Mouse (Mus musculus) embryonic facial prominence, embryonic 12.5 days (tissue): ENCODE results near the gene Fam166a. TPM values are rescaled to one million over a fixed set of nuclear protein-coding genes. Genes with fewer than 3 reads are reported as not detected.

Source experiments
- ATAC-seq: fragments of 200-750 bp; cut with Nextera tagmentation; 2 replicates; pipeline ENCODE4 v1.8.0; 2017; ENCODE audit not compliant: insufficient number of reproducible peaks, insufficient read depth, low FRiP score, low TSS enrichment
- H3K27ac ChIP-seq: fragments of 300-500 bp; sonication (generic); 2 replicates; pipeline ENCODE4 v1.5.1; 2016; ENCODE audit warnings: mild to moderate bottlenecking
- H3K27me3 ChIP-seq: fragments of 300-500 bp; sonication (generic); 2 replicates; pipeline ENCODE4 v1.6.1; 2016; ENCODE audit warnings: mild to moderate bottlenecking, moderate library complexity
- H3K36me3 ChIP-seq: fragments of 300-500 bp; sonication (generic); 2 replicates; pipeline ENCODE4 v1.6.1; 2016; ENCODE audit warnings: mild to moderate bottlenecking
- H3K4me1 ChIP-seq: fragments of 300-500 bp; sonication (generic); 2 replicates; pipeline ENCODE4 v1.6.1; 2016
- H3K4me2 ChIP-seq: fragments of 300-500 bp; sonication (generic); replicated peaks from 2 replicates; pipeline ENCODE4 v1.6.1; 2016; ENCODE audit warnings: mild to moderate bottlenecking, moderate library complexity
- H3K4me3 ChIP-seq: fragments of 300-500 bp; sonication (generic); 2 replicates; pipeline ENCODE4 v1.5.1; 2016; ENCODE audit warnings: mild to moderate bottlenecking
- H3K9ac ChIP-seq: fragments of 300-500 bp; sonication (generic); 2 replicates; pipeline ENCODE4 v1.6.1; 2016; ENCODE audit warnings: mild to moderate bottlenecking, moderate library complexity
- H3K9me3 ChIP-seq: fragments of 300-500 bp; sonication (generic); 2 replicates; pipeline ENCODE4 v1.6.1; 2016; ENCODE audit warnings: mild to moderate bottlenecking, moderate library complexity
- WGBS: fragments of 180-500 bp; shearing (Covaris S2); methylation state at CpG from one replicate; pipeline ENCODE4 v1.1.7; 2016; 5-methylcytosine and 5-hydroxymethylcytosine counted together
- polyA plus RNA-seq: library from polyadenylated mRNA; unstranded; fragments of >200 nt; fragmentation: Nextera tagmentation; extraction: Ambion mirVana; gene quantifications from 2 replicates; pipeline ENCODE4 v1.2.1, GENCODE M21; 2016

Gene Fam166a
- polyA plus RNA-seq, 1 experiment from 2014 or later: not detected

GRCm38 (mm10) chr2:25203631-25204214 lies 14.8 kb upstream of the Fam166a start:
- H3K4me2 ChIP-seq: no peak overlapping the region
- no peaks in the 10 kb centered on the region for H3K4me1 ChIP-seq
- 65% methylated on average over 4 of the region's 4 CpGs for WGBS
- no peak for ATAC-seq
- peaks cover 88% of the 10 kb centered on the region for H3K36me3 ChIP-seq
- H3K27ac ChIP-seq: no peak overlapping the region
- H3K9ac ChIP-seq: no peak overlapping the region
- H3K27me3 ChIP-seq: no peaks in the 10 kb centered on the region
- no peaks in the 10 kb centered on the region for H3K9me3 ChIP-seq
- no peak overlapping the region for H3K4me3 ChIP-seq

DNA sequence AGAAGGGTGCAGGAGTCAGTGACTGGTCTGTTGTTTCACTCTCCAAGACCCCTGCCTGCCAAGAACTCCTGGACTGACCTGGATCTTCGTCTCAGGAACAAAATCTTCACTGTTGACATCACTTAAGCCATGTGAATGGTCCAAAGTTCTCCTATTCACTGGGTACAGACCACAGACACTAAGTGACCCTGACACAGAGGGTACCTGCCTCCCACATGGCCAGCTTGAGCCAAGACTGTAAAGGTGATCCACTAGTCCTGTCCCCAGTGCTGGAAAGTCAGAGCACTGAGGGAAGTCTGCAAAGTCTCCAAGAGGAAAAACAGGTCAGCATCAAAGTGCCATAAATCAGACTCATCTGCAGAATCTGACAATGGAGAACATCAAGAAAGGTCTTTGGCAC lies 11.0 kb upstream of the Fam166a start:
- ATAC-seq: no peak

DNA sequence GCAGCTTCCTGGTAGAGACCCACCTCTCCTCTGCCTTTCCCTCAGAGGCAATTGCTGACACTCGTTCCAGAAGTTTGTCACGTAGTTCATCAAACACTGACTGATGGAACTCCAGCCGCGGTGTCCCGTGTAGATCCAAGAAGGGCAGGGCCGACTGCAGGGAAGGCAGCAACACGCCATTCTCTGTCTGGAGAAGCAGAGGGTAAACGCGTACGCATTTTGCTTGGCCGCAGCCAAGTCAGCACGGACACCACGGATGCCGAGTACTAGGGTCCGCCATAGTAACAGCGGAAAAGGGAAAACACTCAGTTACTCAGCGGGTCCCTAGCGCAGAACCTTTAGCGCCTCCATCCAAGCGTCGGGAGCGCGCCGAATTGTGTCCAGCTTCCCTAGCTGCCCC lies 7.9 kb upstream of the Fam166a start:
- under 1% methylated on average over 24 of the region's 24 CpGs for WGBS

More for the DNA sequence above, 11.0 kb upstream of the Fam166a start:
- H3K9ac ChIP-seq: no peak overlapping the region
- H3K4me2 ChIP-seq: no peak overlapping the region
- peaks cover 52% of the 10 kb centered on the region for H3K36me3 ChIP-seq
- no peaks in the 10 kb centered on the region for H3K27me3 ChIP-seq
- no peak overlapping the region for H3K4me3 ChIP-seq
- no peak overlapping the region for H3K27ac ChIP-seq
- 74% methylated on average over 1 of the region's 1 CpGs for WGBS
- H3K4me1 ChIP-seq: peaks cover 11% of the 10 kb centered on the region
- H3K9me3 ChIP-seq: no peaks in the 10 kb centered on the region

DNA sequence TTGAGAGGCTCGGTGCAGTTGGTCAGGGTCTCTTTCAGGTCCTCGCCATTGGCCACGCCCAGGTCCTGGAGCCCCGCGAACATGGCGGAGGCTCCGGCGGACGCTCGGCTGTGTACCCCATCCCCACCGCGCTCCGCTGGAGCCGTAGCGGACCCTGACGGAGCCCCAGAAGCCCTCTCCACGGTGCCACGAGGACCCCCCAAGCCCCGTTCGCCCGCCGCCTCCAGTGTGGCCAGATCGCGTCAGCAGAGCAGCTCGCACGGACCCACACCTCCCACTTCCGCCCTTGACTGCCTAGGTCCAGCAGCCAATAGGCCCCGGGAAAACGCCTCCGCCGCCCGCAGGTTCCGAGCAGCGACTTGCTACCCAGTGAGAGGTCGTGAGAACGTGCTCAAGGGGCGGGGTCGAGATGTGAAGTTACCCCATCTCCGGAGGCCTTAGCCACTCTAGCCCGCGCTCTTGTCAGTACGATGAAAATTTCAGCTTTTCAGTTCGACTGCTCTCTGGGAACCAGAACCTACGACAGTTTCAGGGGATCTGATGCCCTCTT lies 7.3 kb upstream of the Fam166a start, which contains the start of gene Nelfb:
Gene Nelfb, minus strand, starts transcription at position 369 of the 550 bp plus-strand sequence.
- Histone ChIP-seq H3K9me3 (no peaks in the 10 kb centered on the region), H3K36me3 (peaks cover 18% of the 10 kb centered on the region), H3K27me3 (no peaks in the 10 kb centered on the region), H3K4me1 (peaks cover 11% of the 10 kb centered on the region), H3K9ac (peak within 1 kb of the TSS; percentile 85), H3K4me2 (peak within 1 kb of the TSS; percentile 92), H3K27ac (peak within 1 kb of the TSS; percentile 87), H3K4me3 (peak within 1 kb of the TSS; percentile 86)
- WGBS: under 1% methylated on average over 44 of the region's 44 CpGs
- ATAC-seq: peak; percentile 81

More for the DNA sequence above, 7.9 kb upstream of the Fam166a start:
- peaks cover 11% of the 10 kb centered on the region for H3K4me1 ChIP-seq
- peak overlapping the region; percentile 92 for H3K4me2 ChIP-seq
- peak overlapping the region; percentile 87 for H3K27ac ChIP-seq
- H3K9ac ChIP-seq: peak overlapping the region; percentile 85
- peak; percentile 17; the same call in 1 of the 2 replicates for ATAC-seq
- H3K27me3 ChIP-seq: no peaks in the 10 kb centered on the region
- no peaks in the 10 kb centered on the region for H3K9me3 ChIP-seq
- peaks cover 23% of the 10 kb centered on the region for H3K36me3 ChIP-seq
- peak overlapping the region; percentile 86 for H3K4me3 ChIP-seq

GRCm38 (mm10) chr2:25213266-25213865 lies 5.2 kb upstream of the Fam166a start:
- Histone ChIP-seq H3K36me3 (no peaks in the 10 kb centered on the region), H3K27me3 (no peaks in the 10 kb centered on the region), H3K4me1 (peaks cover 11% of the 10 kb centered on the region), H3K9me3 (no peaks in the 10 kb centered on the region), H3K4me2 (no peak overlapping the region), H3K9ac (no peak overlapping the region), H3K4me3 (no peak overlapping the region), H3K27ac (no peak overlapping the region)
- no peak for ATAC-seq
- WGBS: 59% methylated on average over 23 of the region's 23 CpGs

- H3K4me2 ChIP-seq: no peak within 1 kb of the TSS
- H3K4me1 ChIP-seq: peaks cover 11% of the 10 kb centered on the region
- H3K9me3 ChIP-seq: no peaks in the 10 kb centered on the region
- no peak within 1 kb of the TSS for H3K27ac ChIP-seq
- H3K9ac ChIP-seq: no peak within 1 kb of the TSS
- H3K27me3 ChIP-seq: no peaks in the 10 kb centered on the region
- H3K4me3 ChIP-seq: no peak within 1 kb of the TSS
- ATAC-seq: no peak
- H3K36me3 ChIP-seq: no peaks in the 10 kb centered on the region
- 76% methylated on average over 3 of the region's 3 CpGs for WGBS
Measured at GRCm38 (mm10) chr2:25214444-25214843, 4.1 kb upstream of the Fam166a start, which contains the start of gene Stpg3. Gene Stpg3, minus strand, starts transcription at chr2:25214637.

DNA sequence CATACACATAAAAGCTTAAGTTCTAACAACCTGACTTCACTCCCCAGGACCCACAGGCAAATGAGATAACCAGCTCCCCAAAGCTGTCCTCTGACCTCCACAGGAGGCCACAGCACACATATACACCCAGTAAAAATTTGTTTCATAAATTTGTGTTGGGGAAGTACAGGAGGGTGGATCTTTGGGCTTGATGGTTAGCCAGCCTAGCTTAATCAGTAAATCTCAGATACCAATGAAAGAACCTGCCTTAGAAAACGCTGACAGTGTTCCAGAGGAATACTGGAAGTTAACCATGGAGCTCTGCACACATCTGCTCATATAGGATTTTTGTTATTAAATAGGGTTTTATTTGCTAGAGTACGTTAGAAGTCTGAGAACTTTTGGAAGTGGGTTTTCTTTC lies 879 bp upstream of the Fam166a start:
- H3K36me3 ChIP-seq: peaks cover 10% of the 10 kb centered on the region; the same call in 1 of the 2 replicates
- H3K27ac ChIP-seq: no peak overlapping the region
- H3K27me3 ChIP-seq: no peaks in the 10 kb centered on the region
- no peaks in the 10 kb centered on the region for H3K4me1 ChIP-seq
- ATAC-seq: no peak
- H3K4me3 ChIP-seq: no peak overlapping the region
- H3K4me2 ChIP-seq: no peak overlapping the region
- H3K9ac ChIP-seq: no peak overlapping the region
- H3K9me3 ChIP-seq: no peaks in the 10 kb centered on the region
- 59% methylated on average over 2 of the region's 2 CpGs for WGBS

DNA sequence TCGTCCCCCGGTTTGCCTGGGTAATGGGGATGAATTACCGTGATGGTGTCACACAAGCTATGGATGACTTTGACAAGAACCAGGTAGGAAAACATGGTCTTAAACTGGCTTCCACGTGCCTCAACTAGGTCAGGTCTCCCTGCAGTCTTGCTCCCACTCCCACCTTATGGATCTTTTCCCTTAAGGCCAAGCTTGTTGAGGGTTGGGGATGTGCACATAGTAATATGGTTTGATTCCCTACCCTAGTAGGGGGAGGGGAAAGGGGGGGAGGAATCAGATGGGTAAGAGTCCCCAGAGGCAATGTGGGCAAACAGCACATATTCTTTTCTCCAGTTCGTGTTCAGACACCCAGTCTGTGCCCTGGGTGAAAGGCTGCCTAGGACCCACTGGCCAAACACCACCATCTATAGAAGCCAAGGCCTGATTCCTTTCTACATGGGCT lies 2.8 kb downstream of the Fam166a start:
- no peak overlapping the region for H3K4me2 ChIP-seq
- H3K4me3 ChIP-seq: no peak overlapping the region
- no peak overlapping the region for H3K27ac ChIP-seq
- H3K9me3 ChIP-seq: no peaks in the 10 kb centered on the region
- H3K27me3 ChIP-seq: no peaks in the 10 kb centered on the region
- WGBS: 69% methylated on average over 5 of the region's 5 CpGs
- H3K9ac ChIP-seq: no peak overlapping the region
- H3K4me1 ChIP-seq: peaks cover 11% of the 10 kb centered on the region
- ATAC-seq: no peak
- H3K36me3 ChIP-seq: peaks cover 10% of the 10 kb centered on the region; the same call in 1 of the 2 replicates

GRCm38 (mm10) chr2:25223681-25224491 lies 5.3 kb downstream of the Fam166a start:
- H3K27me3 ChIP-seq: no peaks in the 10 kb centered on the region
- no peaks in the 10 kb centered on the region for H3K9me3 ChIP-seq
- under 1% methylated on average over 53 of the region's 53 CpGs for WGBS
- peak overlapping the region; percentile 77 for H3K27ac ChIP-seq
- peak overlapping the region; percentile 78 for H3K4me2 ChIP-seq
- peak overlapping the region; percentile 73 for H3K9ac ChIP-seq
- peak overlapping the region; percentile 65 for H3K4me3 ChIP-seq
- peaks cover 10% of the 10 kb centered on the region; the same call in 1 of the 2 replicates for H3K36me3 ChIP-seq
- peak; percentile 8 for ATAC-seq
- peaks cover 11% of the 10 kb centered on the region for H3K4me1 ChIP-seq

DNA sequence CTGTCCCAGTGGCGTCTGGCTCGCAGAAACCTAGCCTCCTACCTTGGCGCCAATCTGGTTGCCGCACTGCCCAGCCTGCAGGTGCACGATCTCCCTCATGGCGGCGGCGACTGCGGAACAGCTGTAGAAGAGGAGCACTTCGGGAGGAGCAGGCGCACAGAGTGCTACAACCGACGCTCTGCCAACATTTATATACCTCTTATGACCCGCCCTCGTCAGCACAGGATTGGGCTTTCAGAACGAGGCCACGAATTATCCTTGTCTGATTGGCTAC lies 5.9 kb downstream of the Fam166a start, which contains the start of gene Tubb4b:
Gene Tubb4b, minus strand, starts transcription at position 211 of the 274 bp plus-strand sequence.
- Histone ChIP-seq H3K4me2 (peak within 1 kb of the TSS; percentile 78), H3K4me1 (peaks cover 11% of the 10 kb centered on the region), H3K9me3 (no peaks in the 10 kb centered on the region), H3K36me3 (peaks cover 10% of the 10 kb centered on the region; the same call in 1 of the 2 replicates), H3K4me3 (peak within 1 kb of the TSS; percentile 65), H3K27ac (peak within 1 kb of the TSS; percentile 96), H3K9ac (peak within 1 kb of the TSS; percentile 73), H3K27me3 (no peaks in the 10 kb centered on the region; the same call in 1 of the 2 replicates)
- no peak for ATAC-seq
- WGBS: 0% methylated on average over 17 of the region's 17 CpGs
